Mouse (Mus musculus): ENCODE measurements around the gene Hipk2.

Gene Hipk2

GRCm38 (mm10) chr6:38741024-38741423 lies 134.9 kb downstream of the Hipk2 start:
- no peak for DNase-seq

- no peak for DNase-seq
Observed at GRCm38 (mm10) chr6:38739266-38739665, 136.7 kb downstream of the Hipk2 start.

- DNase-seq, result no peak
Observed at GRCm38 (mm10) chr6:38737763-38738162, 138.2 kb downstream of the Hipk2 start.

- peak; percentile 79 to 85 for DNase-seq
Observed at GRCm38 (mm10) chr6:38736240-38736639, 139.7 kb downstream of the Hipk2 start.

GRCm38 (mm10) chr6:38732681-38733080 lies 143.3 kb downstream of the Hipk2 start:
- no peak for DNase-seq

- no peak for DNase-seq
Observed at GRCm38 (mm10) chr6:38730169-38731146, 145.5 kb downstream of the Hipk2 start.

- DNase-seq, result no peak
Observed at GRCm38 (mm10) chr6:38725515-38725914, 150.4 kb downstream of the Hipk2 start.

- no peak for DNase-seq
Observed at GRCm38 (mm10) chr6:38721361-38721760, 154.6 kb downstream of the Hipk2 start.

- DNase-seq, result no peak
Observed at GRCm38 (mm10) chr6:38719229-38719628, 156.7 kb downstream of the Hipk2 start.

- DNase-seq, result no peak
Observed at GRCm38 (mm10) chr6:38718625-38719024, 157.3 kb downstream of the Hipk2 start.

GRCm38 (mm10) chr6:38715881-38716280 lies 160.1 kb downstream of the Hipk2 start:
- DNase-seq, result no peak

- DNase-seq, result no peak
Observed at GRCm38 (mm10) chr6:38713957-38714898, 161.7 kb downstream of the Hipk2 start.

- DNase-seq, result peak in 1 of 2 experiments; percentile 33
Observed at GRCm38 (mm10) chr6:38710449-38710848, 165.5 kb downstream of the Hipk2 start.

- DNase-seq, result peak; percentile 46 to 56
Observed at GRCm38 (mm10) chr6:38704264-38704984, 171.5 kb downstream of the Hipk2 start.

- DNase-seq, result no peak
Observed at GRCm38 (mm10) chr6:38703526-38703925, 172.4 kb downstream of the Hipk2 start.

GRCm38 (mm10) chr6:38702810-38703399 lies 173.1 kb downstream of the Hipk2 start:
- peak; percentile 33 to 63 for DNase-seq

- no peak for DNase-seq
Observed at GRCm38 (mm10) chr6:38701421-38701820, 174.5 kb downstream of the Hipk2 start.

GRCm38 (mm10) chr6:38698233-38698889 lies 177.6 kb downstream of the Hipk2 start:
- DNase-seq, result peak in 1 of 2 experiments; percentile 48

- DNase-seq, result no peak
Observed at GRCm38 (mm10) chr6:38696570-38696969, 179.4 kb downstream of the Hipk2 start.

GRCm38 (mm10) chr6:38695380-38696054 lies 180.4 kb downstream of the Hipk2 start:
- peak; percentile 69 to 82 for DNase-seq

- DNase-seq, result no peak
Observed at GRCm38 (mm10) chr6:38692556-38692955, 183.4 kb downstream of the Hipk2 start.
